Comparison of ENCODE assay signal across 16 mouse cellular contexts in genomic region chr10:44078799-44079521, GRCm38 (mm10).
A peak's percentile ranks its signal among the peaks of the same experiment; 100 is the strongest.
DNase-seq lines count a peak whose midpoint lies in the region; ATAC-seq and TF ChIP-seq lines count a peak whose summit lies in the region.
"Had no signal": no experiment of that assay in that cellular context is flagged by ENCODE, and none has a peak within 500 bp of the region (broad histone marks: within the 10 kb centered on the region; RNA-seq: fewer than 3 reads in every experiment).

No protein-coding gene starts in this region.

- H3K4me1 ChIP-seq in lung, postnatal 0 days (ENCODE audit: insufficient read depth, low read depth, low read length): no peaks in the 10 kb centered on the region
- H3K4me1 ChIP-seq: heart, embryonic 13.5 days; hindbrain, embryonic 10.5 days; lung, embryonic 15.5 days had no signal

- ATAC-seq in lung, postnatal 0 days: no peak

- no peaks in the 10 kb centered on the region for H3K36me3 ChIP-seq in lung, postnatal 0 days (ENCODE audit: insufficient read depth, low read length)
- H3K36me3 ChIP-seq: heart, embryonic 13.5 days; hindbrain, embryonic 10.5 days; lung, embryonic 15.5 days had no signal

- H3K4me2 ChIP-seq in lung, postnatal 0 days (replicated peaks; ENCODE audit: low read depth, low read length): no peak overlapping the region
- H3K4me2 ChIP-seq: heart, embryonic 13.5 days; lung, embryonic 15.5 days had no signal

- TF ChIP-seq CTCF in lung, postnatal 0 days (IDR thresholded peaks at IDR 0.05): no peak

- H3K9ac ChIP-seq in lung, postnatal 0 days (replicated peaks; ENCODE audit: low read depth): no peak overlapping the region
- H3K9ac ChIP-seq: heart, embryonic 13.5 days; lung, embryonic 15.5 days had no signal

- H3K9me3 ChIP-seq in lung, postnatal 0 days (ENCODE audit: low read length): no peaks in the 10 kb centered on the region
- H3K9me3 ChIP-seq: heart, embryonic 13.5 days; hindbrain, embryonic 10.5 days; lung, embryonic 15.5 days had no signal

- WGBS in lung, postnatal 0 days: 39% methylated on average over 6 of the region's 6 CpGs

- intact Hi-C loops in heart, postnatal 36 days (cut with DNase I): no loop called here

- H3K4me3 ChIP-seq in lung, postnatal 0 days (ENCODE audit: low read depth, low read length): no peak overlapping the region
- H3K4me3 ChIP-seq: heart, embryonic 13.5 days; hindbrain, embryonic 10.5 days; lung, embryonic 15.5 days had no signal

- TF ChIP-seq EP300 in lung, postnatal 0 days (IDR thresholded peaks at IDR 0.05): no peak

- H3K27me3 ChIP-seq in lung, postnatal 0 days (replicated peaks; ENCODE audit: insufficient read depth, low read length): no peaks in the 10 kb centered on the region
- H3K27me3 ChIP-seq: heart, embryonic 13.5 days; lung, embryonic 15.5 days had no signal

- H3K27ac ChIP-seq in lung, postnatal 0 days (ENCODE audit: low read length): no peak overlapping the region
- H3K27ac ChIP-seq: heart, embryonic 13.5 days; hindbrain, embryonic 10.5 days; lung, embryonic 15.5 days had no signal

- peak; percentile 25 to 62 for DNase-seq in adrenal gland, adult (ENCODE audit: inconsistent age in 2 of 2, low spot score in 1 of 2)
- DNase-seq in adrenal gland, adult 18-20 months (ENCODE audit: low spot score in 2 of 2): no peak
- peak; percentile 14 for DNase-seq in lung, postnatal 0 days (ENCODE audit: low spot score)
- DNase-seq in lung, postnatal 14 days: no peak
- DNase-seq in NIH3T3 (ENCODE audit: low read depth): peak; percentile 94
- peak; percentile 83 for DNase-seq in fibroblast of lung, adult 2 months (ENCODE audit: low read depth)
- no peak for DNase-seq in testis, postnatal 14 days (ENCODE audit: low spot score)
- DNase-seq in heart, postnatal 36 days: no peak
- DNase-seq: gastrocnemius, postnatal 36 days; kidney, adult 11 months; kidney, postnatal 36 days; liver; thymus, postnatal 36 days had no signal

Comparison
In these comparisons a context has a peak if more than half of its experiments do, and no peak if none do; other contexts are left out.
1. DNase-seq: peak in adrenal gland, adult (2 of 2), lung, postnatal 0 days (single experiment), NIH3T3 (single experiment) and fibroblast of lung, adult 2 months (single experiment); none in adrenal gland, adult 18-20 months (0 of 2), lung, postnatal 14 days (single experiment), testis, postnatal 14 days (single experiment) and heart, postnatal 36 days (0 of 2).